Mouse (Mus musculus): ENCODE measurements around the gene Ndufs7.
A peak's percentile ranks its signal among the peaks of the same experiment; 100 is the strongest.
"Not testable (repeated sequence)": the region's sequence is repeated elsewhere in the genome, so short reads cannot be mapped to it uniquely, and the experiment has no call there.

Gene Ndufs7

DNA sequence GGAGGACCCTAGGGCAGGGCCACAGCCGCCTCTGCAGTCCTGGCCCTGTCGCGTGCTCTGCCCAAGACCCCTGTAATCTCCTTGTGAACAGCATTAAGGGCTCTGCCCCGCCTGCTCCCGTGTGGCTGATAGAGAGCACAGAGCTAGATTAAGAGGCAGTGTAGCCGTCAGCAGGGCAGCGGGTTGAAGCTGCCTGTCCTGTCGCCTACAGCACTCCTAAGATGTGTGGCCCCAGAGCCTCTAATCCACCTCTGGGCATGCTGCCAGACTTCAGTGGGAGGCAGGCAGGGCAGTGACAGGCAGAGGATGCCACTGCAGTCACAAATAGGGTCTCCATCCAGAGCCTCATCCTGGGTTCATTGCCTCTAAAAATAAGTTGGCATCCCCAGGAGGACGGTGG, 6.8 kb upstream of the Ndufs7 start:
- no peak for DNase-seq (ENCODE audit: low read depth, low spot score)

DNA sequence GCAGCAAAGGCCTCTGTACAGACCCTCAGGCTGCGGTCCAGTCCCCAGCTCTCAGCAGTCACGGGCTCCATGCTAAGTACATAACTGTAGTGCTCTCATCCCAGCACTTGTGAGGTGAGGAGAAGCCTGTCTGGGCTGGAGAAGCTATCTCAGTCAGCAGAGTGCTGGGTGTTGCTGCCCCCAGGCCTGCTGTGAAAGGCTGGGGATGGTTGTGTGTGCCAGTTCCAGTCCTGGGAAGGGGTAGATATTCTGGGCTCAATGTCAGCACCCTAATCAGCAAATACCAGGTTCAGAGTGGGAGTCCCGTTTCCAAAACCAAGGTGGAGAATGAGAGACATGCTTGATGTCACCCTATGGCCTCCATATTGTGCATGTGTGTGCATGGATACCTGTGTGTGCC, 6.3 kb upstream of the Ndufs7 start:
- DNase-seq (ENCODE audit: low read depth, low spot score) = no peak

DNA sequence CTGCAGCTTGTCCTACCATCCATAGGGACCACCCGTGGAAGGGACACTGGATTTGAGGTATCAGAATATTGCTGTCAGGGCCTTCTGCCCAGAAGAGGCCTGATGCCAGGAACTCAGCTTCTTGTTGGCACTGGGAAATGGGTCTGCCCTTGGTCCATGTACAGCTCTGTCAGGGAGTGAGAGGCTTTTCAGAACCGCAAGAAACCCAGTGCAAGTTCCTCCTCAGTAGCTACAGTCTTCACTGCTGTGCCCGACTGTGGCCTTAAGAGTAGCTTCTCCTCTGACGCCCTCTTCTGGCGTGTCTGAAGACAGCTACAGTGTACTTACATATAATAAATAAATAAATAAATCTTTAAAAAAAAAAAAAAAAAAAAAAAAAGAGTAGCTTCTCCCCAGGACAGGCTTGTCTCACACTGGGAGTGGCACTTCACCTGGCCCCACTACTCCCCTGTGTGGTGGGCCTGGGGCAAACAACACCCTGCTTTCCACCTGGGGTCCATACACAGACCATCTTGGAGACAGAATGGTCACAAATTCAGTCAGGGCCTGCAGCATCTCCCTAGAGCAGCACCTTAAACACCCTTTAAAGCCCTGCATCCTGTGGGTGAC, 4.0 kb upstream of the Ndufs7 start:
- peak; percentile 77 for DNase-seq (ENCODE audit: low read depth, low spot score)

DNA sequence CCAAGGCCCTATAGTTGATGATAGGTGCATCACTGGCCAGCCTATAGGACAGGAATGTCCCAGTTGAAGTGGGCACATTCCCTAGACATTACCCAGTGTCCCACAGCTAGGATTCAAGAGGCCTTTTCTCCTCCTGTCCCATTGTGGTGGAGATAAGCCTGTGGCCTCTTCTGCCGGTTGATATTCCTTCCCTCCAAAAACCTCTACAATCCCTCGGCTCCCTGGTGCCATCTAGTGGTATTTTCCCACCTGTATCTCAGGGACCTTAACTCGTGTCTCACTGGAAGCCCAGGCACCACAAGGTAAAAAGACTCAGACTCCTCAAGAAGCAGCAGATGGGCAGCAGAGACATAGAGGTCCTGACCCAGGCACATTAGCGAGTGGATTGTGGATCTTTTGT, 3.3 kb upstream of the Ndufs7 start:
- DNase-seq (ENCODE audit: low read depth, low spot score) = no peak

DNA sequence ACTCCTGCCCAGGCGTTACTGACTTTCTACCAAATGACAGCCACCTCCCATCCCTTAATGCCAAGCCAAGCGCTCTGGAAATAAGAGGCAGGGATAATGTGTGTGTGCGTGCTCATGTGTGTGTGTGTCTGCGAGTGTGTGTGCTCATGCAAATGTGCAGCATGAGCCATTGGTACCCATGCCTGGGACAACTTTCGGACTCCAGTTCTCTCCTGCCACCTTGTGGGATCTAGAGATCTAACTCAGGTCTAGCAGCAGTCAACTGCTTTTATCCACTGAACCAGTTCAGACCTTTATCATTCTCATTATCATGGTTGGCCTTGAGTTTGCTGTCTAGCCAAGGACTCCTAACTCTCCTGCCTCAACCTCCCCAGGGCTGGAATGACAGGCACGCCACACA, 1.1 kb upstream of the Ndufs7 start:
- no peak for DNase-seq (ENCODE audit: low read depth, low spot score)

DNA sequence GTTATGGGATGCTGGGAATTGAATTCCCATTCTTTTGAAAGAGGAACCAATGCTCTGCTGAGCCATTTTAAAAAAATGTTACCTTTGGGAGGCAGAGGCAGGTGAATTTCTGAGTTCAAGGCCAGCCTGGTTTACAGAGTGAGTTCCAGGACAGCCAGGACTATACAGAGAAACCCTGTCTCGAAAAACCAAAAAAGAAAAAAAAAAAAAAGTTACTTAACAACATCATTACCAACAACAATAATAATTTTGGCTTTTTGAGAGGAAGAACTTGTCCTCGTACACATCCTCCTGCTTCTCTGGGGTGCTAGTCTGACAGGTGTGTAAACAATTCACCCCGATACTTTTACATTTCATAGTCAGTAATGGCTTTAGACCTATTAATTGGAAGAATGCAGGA, 484 bp upstream of the Ndufs7 start:
- not testable (repeated sequence) for DNase-seq (ENCODE audit: low read depth, low spot score)

DNA sequence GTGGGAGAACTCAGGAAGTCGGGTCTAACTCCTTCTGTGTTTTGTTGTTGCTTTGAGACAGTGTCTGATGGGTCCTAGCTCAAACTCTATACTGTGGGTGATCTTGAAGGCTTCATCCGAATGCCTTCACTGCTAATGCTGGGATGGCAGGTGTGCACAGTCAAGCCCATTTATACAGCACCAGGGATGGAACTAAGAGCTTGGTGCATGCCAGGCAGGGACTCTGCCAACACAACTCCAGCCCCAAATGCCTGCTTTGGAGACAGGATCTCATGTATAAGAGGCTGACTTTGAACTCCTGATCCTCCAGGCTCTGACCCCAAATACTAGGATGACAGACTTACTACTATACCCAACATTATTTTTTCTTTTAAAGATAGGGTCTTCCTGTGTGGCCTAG, 1.1 kb downstream of the Ndufs7 start:
- no peak for DNase-seq (ENCODE audit: low read depth, low spot score)

DNA sequence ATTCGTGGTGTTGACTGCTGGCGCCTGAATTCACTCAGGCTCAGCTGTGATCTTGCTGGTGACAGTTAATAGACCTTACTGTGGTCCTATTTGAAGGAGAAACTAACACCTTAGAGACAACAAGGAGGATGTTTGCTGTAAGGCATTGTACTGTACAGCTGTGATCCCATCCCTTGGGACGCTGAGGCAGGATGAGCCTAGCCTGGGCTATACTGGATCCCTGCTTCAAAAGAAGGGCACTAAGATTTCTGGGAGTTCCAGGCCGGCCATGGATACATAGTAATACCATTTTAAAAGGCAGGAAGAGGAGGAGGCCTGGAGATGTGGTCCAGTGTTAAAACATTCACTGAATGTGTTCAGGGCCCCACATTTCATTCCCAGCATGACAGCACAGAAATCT, 1.7 kb downstream of the Ndufs7 start:
- DNase-seq (ENCODE audit: low read depth, low spot score) = no peak

DNA sequence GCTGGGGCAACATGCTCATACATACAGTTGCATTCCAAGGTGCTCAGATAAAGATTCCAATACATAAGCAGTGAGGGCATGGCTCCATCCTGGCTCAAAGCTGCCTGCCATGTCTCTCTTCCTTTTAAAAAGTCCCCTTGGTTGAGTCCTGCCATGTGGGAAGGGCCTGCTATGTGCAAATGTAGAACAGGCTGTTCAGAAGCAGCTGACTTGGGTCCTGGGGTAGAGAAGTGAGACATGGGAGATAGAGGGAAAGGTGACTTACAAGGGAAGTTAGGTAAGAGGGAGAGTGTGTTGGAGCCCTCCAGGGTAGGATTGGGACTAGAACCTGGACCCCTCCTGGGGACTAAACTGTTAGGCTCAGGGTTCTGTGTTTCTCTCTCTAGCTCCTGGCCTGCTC, 3.1 kb downstream of the Ndufs7 start:
- no peak for DNase-seq (ENCODE audit: low read depth, low spot score)

DNA sequence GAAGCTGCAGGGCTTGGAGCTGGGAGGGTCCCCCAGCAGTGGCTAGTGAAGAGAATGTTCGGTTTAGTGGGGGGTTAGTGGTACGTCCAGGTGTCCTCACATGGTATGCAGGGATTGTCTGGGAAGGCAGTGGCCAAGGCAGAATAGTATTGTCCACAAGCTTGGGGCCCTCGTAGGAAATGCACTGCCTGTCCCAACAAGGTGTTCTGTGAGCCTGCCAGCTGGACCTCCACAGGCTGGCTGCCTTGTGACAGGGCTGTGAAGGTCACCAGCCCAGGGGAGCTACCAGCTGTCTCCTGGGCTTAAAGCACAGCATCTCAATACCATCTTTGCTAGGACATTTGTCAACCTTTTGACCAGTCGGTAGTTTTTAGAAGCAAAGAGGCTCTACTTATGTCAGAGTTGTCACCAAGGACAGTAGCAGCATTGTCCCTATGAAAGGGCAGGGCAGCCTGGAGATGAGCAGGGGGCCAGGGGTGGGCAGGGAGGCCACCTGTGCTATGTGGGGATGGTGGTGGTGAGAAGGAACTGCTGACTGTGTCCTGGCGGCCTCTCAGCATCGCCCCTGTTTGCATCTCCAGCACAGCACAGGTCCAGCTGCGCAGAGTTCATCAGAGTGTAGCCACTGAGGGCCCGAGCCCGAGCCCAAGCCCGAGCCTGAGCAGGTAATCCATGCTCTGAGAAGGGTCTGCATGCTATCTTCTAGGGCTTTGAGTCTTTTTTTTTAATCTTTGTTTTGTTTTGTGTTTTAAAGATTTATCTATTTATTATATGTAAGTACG, 3.8 kb downstream of the Ndufs7 start:
- DNase-seq (ENCODE audit: low read depth, low spot score) = no peak

DNA sequence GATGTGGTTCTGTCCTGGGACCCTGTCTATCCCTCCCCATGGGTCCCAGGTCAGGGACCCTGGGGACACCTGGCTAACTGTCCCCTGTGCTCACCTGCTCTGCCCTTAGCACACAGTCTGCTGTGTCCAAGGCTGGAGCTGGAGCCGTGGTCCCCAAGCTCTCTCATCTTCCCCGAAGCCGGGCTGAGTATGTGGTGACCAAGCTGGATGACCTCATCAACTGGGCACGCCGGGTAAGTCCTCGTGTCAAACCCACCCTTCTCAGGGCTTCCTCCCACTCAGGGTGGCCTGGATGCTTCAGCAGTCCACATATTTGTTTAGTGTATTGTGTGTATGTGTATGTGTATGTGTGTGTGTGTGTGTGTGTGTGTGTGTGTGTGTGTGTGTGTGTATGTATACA, 4.6 kb downstream of the Ndufs7 start:
- no peak for DNase-seq (ENCODE audit: low read depth, low spot score)

DNA sequence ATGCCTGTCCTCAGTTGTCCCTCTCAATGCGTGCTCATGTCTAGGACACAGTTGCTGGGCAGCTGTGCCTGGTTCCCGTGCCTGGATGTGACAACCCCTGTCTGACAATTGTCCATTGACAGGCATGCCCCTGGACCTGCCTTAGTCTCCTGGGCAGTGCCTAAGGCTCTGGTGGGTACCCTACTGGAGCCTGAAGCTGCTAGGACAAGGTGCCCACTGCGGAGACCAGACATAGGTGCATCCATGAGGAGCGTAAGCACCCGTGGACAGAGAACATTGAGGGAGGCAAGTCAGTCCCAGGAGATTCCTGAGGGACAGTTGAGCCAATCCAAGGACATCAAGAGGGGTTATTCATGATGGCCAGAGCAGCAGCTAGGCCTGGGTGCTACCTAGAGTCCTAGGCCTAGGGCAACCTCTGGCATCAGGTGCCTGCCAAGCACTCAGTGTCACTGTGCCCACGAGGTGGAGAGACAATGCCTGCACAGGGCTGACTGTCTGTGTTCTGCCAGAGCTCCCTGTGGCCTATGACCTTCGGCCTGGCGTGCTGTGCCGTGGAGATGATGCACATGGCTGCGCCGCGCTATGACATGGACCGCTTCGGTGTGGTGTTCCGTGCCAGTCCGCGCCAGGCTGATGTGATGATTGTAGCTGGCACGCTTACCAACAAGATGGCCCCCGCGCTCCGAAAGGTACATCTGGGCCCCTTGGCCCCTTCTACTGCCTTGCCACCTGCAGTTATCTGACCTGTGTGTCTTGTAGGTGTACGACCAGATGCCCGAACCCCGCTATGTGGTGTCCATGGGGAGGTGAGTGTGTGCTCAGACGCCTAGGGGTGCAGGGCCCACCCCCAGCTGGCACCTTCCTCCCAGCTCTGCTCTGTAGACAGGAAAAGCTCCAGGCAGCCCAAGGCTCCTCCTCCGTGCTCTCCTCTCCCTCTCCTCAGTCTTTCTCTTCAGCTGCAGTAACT, 5.7 kb downstream of the Ndufs7 start:
- DNase-seq (ENCODE audit: low read depth, low spot score) = no peak

DNA sequence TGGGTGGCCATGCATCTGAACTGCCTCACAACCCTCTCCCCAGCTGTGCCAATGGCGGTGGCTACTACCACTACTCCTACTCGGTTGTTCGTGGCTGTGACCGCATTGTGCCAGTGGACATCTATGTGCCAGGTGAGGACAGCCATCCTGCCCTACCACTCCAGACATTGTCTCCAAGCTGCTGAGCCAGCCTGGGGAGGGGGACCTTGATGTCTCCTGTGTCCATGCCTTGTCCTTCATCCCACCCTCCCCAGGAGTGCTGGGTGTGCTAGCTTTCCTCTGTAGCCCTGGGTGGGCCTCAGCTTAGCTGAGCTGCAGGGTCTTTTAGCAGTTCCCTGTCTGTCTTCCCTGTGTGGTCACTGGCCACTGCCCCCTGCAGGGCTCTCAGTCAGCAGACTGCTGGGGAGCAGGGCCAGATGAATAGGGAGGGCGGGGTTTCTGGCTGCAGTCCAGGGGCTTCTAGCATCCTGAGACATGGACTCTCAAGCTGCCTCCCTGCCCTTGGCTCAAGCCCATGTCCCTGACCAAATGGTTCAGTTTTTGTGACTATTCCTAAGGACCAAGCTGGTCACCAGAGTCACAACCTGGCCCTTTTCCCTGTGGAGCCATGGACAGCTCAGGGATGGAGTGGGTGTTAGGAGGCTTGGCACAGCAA, 7.1 kb downstream of the Ndufs7 start:
- DNase-seq (ENCODE audit: low read depth, low spot score) = no peak

DNA sequence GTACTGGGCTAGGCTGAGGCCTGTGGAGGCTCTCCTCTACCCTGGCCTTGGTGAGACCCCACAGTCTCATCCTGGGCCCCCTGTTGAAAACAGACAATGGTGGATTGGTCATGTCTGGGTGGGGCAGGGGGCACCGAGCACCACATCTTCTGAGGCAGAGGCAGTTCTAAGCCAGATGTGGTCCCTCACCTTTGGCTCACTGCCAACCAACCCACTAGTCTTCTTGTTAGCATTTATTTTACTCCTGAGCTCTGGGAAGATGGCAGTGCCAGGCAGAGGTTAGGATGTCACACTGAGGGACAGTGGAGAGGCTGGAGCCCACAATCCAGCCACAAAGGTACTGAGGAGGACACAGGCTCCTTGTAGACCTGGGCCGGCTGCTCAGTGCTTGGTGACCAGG, 9.0 kb downstream of the Ndufs7 start:
- DNase-seq (ENCODE audit: low read depth, low spot score) = no peak

DNA sequence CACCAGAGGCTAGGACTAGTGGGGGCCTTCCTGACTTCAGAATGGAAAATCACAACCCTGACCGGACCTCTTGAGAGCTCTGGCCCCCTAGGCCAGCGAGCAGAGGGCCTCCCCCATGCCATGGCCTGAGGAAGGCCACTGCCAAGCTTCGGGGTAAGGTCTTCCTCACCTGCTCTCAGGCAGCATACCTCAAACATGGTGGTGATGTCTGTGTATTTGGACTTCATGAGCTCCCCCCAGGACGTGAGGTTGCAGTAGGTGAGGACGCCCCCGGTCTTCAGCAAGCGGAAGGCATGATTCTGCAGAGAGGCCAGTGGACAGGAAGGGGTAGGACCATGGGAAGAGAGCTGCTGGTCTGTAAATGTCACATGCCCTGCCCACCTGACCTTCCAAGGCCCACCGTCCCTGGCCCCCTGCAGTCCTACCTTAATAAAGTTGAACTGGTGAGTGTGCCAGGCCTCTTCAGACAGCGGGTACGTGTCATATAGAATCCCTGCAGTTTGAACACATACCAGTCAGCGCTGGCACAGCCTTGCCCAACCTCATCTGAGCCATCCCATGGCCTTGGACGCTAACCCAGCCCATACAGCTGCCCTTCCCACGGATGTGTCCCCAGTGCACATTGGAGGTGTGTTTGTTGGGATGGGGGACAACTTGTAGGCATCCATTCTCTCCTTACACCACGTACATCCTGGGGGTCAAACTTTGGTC, 10.0 kb downstream of the Ndufs7 start:
- no peak for DNase-seq (ENCODE audit: low read depth, low spot score)

DNA sequence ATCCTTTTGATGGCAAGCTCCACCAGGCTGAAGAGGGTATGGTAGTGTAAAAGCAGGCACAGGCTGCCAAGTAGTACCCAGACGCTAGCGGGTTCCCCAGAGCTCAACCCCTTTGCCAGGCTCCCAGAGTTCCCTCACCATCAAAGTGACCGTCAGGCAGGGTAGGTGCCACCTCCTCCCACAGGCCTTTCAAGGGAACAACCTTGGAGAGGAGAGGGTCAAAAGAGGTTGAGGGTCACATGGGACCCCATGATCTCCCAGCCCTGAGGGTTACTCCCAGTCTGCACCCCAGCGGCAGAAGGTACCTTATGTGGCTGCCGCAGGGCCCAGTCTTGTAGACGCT, 10.5 kb downstream of the Ndufs7 start:
- DNase-seq (ENCODE audit: low read depth, low spot score) = no peak

DNA sequence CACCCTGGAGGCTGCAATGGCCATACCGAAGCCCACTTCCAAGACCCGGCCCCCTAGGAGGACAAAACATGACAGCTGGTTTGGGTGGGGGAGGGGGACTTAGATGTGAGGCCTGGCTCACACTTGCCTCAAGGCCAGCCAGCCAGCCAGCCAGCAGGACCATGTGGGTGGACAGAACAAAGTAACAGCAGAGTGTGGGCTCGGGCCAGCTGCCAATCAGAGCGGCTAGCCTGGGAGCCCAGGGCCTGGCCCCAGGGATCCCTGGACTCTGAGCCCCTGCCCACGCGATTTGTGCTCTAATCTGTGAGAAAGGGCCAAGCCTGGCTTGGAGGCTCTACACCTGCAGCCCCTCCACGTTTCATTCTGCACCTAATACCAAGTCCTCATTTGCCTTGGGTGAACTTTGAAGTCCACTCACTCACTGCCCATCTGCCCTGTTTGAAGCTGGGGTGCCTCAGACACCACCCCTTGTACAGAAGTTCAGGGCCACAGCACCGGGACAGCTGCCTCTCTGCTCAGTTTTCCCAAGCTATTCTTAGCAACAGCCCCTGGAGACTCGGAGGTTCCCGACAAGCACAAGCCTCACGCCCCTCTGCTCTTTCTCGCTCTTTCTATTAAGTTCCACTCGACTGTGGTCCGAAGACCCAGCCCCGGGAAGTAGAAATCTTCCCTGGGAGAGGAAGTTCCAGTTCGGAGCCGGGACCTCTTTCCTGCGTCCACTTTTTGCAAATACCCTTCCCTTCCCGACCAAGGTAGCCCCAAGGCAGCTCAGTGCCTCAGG, 11.1 kb downstream of the Ndufs7 start:
- peak; percentile 57 for DNase-seq (ENCODE audit: low read depth, low spot score)

DNA sequence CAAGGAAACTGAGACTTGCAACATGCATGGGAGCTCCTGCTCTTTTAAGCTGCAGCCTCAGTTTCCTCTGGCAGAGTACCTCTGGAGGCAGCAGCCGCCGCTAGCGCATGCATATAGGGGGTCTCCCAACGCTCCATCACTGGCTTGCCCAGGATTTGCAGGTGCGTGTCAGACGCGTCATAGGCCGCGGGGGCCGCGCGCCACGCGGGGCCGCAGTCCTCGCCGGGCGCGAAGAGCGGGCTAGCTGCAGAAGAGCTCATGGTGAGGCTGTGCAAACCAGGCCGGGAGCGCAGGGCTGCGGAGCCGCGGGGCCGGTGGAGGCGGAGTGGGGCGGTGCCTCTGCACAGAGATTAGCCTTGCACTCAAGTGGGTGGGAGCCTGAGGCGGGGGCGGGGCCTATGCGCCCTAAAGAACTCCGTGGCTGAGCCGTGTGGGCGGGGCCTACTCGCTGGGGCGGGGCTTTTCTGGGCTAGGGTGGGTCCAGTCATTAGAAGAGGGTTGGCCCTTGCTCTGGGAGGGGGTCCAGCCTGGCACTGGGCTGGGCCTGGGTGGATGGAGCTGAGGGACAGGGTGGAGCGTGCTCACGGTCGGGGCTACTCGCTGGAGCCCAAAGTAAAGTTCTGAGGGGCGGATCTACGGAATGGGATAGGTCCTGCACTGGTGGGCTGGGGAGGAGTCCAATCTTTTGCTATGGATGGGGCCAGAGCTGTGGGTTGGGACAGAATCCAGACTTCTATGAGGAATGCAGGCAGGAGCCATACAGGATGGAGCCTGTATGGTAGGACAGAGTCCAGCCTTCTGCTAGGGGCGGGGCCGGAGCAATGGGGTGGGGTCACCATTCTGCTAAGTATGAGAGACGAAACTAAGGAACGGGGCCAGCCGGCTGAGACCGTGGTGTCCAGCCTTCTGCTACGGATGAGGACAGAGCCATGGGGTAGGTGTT, 12.0 kb downstream of the Ndufs7 start, which contains the start of the genes Gamt and Dazap1:
Gene Gamt, minus strand, starts transcription at position 371 of the 943 bp plus-strand sequence.
Gene Dazap1, plus strand, starts transcription at position 845 of the 943 bp plus-strand sequence.
- peak; percentile 97 for DNase-seq (ENCODE audit: low read depth, low spot score)

DNA sequence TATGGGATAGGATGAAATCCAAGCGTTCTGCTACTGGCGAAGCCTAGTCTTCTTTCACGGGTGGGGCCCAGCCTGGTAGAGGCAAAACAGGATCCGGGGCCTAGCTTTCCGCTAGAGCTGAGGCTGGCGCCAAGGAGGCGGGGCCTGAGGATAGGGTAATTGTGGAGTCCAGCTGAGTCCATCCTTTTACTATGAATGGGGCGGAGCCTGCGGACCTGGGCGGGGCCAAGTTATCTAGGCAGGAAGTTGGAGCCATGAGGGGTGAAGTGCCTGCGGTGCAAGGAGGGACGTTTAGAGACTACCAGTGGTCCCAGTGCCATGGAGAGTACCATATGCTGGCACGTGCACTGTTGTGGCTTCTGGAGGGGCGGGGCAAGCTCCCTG, 12.7 kb downstream of the Ndufs7 start:
- peak; percentile 94 for DNase-seq (ENCODE audit: low read depth, low spot score)
